Mouse (Mus musculus): Measurements from ENCODE around the gene Cnot6l. TPM values are rescaled to one million over a fixed set of nuclear protein-coding genes. Genes with fewer than 3 reads are reported as not detected.

The Cnot6l gene
- polyA plus RNA-seq, 1 experiment = 11.6 TPM

DNA sequence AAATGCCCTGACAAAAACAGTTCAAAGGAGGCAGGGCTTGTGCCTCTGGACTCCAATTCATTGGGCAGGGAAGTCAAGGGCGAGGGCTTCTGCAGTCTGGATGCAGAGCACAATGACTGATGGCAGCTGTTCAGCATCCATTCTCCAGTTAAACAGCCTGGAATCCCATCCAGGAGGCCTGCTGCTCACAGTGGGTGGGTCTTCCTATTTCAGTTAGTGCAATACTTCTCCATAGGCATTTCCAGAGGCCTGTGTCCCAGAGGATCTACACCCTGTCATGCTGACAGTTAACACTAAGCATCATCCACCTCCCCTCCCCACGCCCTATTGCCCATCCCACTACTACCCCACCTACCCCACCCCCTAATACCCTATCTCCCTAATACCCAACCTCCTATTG lies 19.2 kb upstream of the Cnot6l start:
- H3K4me3 ChIP-seq (ENCODE audit: extremely low read depth, insufficient read depth, insufficient read length) = no peak overlapping the region
- no peak for TF ChIP-seq POLR2A (IDR thresholded peaks at IDR 0.05; ENCODE audit: low read depth, low read length)
- no peak for TF ChIP-seq CTCF (IDR thresholded peaks at IDR 0.05; ENCODE audit: extremely low read depth, insufficient read depth, insufficient read length, insufficient replicate concordance)
- 87% methylated on average over 2 of the region's 2 CpGs for WGBS
- H3K36me3 ChIP-seq (ENCODE audit: control insufficient read depth, insufficient read depth, low read length) = no peaks in the 10 kb centered on the region
- no peak for DNase-seq (ENCODE audit: low read depth in 1 of 2, low spot score in 2 of 2)
- H3K27ac ChIP-seq (ENCODE audit: insufficient read depth, low read length) = no peak overlapping the region
- no peaks in the 10 kb centered on the region for H3K4me1 ChIP-seq (ENCODE audit: control insufficient read depth, insufficient read depth, insufficient read length)
- no peaks in the 10 kb centered on the region for H3K27me3 ChIP-seq (ENCODE audit: control insufficient read depth, insufficient read depth, low read length)

DNA sequence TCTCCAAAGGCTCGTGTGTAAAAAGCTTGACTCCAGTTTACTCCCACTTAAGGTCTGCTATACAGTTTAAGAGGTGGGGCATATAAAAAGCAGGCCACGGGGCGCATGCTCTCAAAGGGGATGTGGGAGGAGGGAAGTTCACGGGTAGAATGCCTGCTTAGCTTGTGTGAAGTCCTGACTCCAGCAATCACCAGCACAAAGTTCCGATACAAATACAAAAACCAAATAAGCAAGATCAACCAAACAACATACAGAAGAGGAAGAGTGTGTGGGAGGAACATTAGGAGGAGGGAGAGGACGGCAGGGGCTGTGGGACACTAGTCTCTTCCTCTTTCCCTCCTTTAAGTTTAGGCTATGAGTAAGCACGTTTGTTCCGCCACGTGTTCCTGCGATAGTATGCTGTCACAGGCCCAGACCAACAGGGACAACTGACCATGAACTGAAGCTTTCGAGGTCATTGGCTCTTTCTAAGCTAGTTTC lies 12.9 kb upstream of the Cnot6l start:
- H3K27me3 ChIP-seq (ENCODE audit: control insufficient read depth, insufficient read depth, low read length) = no peaks in the 10 kb centered on the region
- WGBS = 20% methylated on average over 11 of the region's 11 CpGs
- peaks cover 4% of the 10 kb centered on the region; the same call in 1 of the 2 replicates for H3K4me1 ChIP-seq (ENCODE audit: control insufficient read depth, insufficient read depth, insufficient read length)
- 0 out of 2 replicates have a peak overlapping the region, but pooled peaks have one; percentile 22 for H3K27ac ChIP-seq (ENCODE audit: insufficient read depth, low read length)
- H3K36me3 ChIP-seq (ENCODE audit: control insufficient read depth, insufficient read depth, low read length) = no peaks in the 10 kb centered on the region
- H3K4me3 ChIP-seq (ENCODE audit: extremely low read depth, insufficient read depth, insufficient read length) = peak overlapping the region; percentile 15; the same call in 1 of the 2 replicates
- no peak for DNase-seq (ENCODE audit: low read depth in 1 of 2, low spot score in 2 of 2)
- TF ChIP-seq CTCF (IDR thresholded peaks at IDR 0.05; ENCODE audit: extremely low read depth, insufficient read depth, insufficient read length, insufficient replicate concordance) (no peak), POLR2A (IDR thresholded peaks at IDR 0.05; ENCODE audit: low read depth, low read length) (no peak)

DNA sequence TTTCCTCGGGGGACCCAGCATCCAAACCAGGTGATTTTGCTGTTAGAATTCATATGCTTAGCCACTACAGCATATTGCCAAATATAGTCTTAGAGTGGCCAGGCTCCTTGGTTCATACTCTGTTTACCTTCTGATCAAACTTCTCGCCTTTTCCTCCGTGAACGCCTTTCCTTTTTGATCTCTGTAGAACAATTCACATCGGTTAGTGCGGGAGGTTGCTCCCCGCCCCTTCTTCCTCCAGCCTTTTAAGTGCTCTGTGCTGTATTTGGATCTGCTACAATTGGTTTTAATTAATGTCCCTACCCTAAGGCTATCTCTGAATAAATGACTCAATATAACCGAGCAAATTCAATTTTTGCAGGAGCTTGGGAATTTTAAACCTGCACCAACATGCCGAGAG lies 12.2 kb upstream of the Cnot6l start:
- TF ChIP-seq CTCF (IDR thresholded peaks at IDR 0.05; ENCODE audit: extremely low read depth, insufficient read depth, insufficient read length, insufficient replicate concordance) (no peak), POLR2A (IDR thresholded peaks at IDR 0.05; ENCODE audit: low read depth, low read length) (no peak)
- DNase-seq (ENCODE audit: low read depth in 1 of 2, low spot score in 2 of 2) = no peak
- H3K4me1 ChIP-seq (ENCODE audit: control insufficient read depth, insufficient read depth, insufficient read length) = peaks cover 4% of the 10 kb centered on the region
- H3K27me3 ChIP-seq (ENCODE audit: control insufficient read depth, insufficient read depth, low read length) = no peaks in the 10 kb centered on the region
- H3K36me3 ChIP-seq (ENCODE audit: control insufficient read depth, insufficient read depth, low read length) = no peaks in the 10 kb centered on the region
- H3K4me3 ChIP-seq (ENCODE audit: extremely low read depth, insufficient read depth, insufficient read length) = no peak overlapping the region
- 72% methylated on average over 9 of the region's 9 CpGs for WGBS
- peak overlapping the region; percentile 29; the same call in 1 of the 2 replicates for H3K27ac ChIP-seq (ENCODE audit: insufficient read depth, low read length)

DNA sequence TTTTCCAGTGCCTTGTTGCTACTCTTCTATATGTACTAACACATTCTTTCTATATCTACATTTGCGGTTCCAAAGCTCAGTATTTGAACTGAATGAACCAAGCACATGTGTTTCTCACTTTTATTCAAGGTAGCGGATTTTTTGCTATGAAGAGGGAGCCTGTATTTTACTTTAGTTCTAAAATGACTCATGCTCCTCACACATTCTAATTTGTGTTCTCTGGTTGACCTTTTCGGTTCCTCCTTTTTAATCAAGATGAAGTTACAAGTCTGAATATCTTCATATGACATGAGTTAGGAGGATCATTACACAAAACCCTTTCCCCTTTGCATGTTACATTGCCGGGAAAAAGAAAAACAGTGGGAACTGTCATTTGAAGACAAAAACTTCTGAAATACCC lies 7.8 kb upstream of the Cnot6l start:
- Histone ChIP-seq H3K36me3 (ENCODE audit: control insufficient read depth, insufficient read depth, low read length) (no peaks in the 10 kb centered on the region), H3K27ac (ENCODE audit: insufficient read depth, low read length) (no peak overlapping the region), H3K27me3 (ENCODE audit: control insufficient read depth, insufficient read depth, low read length) (no peaks in the 10 kb centered on the region), H3K4me3 (ENCODE audit: extremely low read depth, insufficient read depth, insufficient read length) (no peak overlapping the region), H3K4me1 (ENCODE audit: control insufficient read depth, insufficient read depth, insufficient read length) (no peaks in the 10 kb centered on the region; the same call in 1 of the 2 replicates)
- WGBS = 70% methylated on average over 4 of the region's 4 CpGs
- TF ChIP-seq POLR2A (IDR thresholded peaks at IDR 0.05; ENCODE audit: low read depth, low read length) (no peak), CTCF (IDR thresholded peaks at IDR 0.05; ENCODE audit: extremely low read depth, insufficient read depth, insufficient read length, insufficient replicate concordance) (no peak)
- no peak for DNase-seq (ENCODE audit: low read depth in 1 of 2, low spot score in 2 of 2)

DNA sequence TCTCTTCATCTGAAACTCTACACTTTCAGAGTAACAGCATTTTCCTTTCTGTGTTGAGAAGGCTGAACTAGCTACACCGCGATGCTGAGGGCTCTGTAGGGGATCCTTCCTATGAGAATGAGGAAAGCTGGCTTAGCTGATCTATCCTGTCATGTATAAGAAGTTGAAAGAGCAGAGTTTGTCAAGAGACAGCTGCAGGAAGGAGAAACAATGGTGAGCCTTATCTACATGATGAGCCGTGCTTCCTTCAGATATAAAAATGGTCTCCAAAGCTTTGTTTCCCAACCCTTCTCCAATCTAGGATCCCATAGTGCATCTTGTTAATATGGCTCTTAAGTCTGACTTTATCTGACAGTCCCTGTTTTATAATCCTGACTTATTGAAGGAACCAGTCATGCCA lies 6.5 kb upstream of the Cnot6l start:
- WGBS = 62% methylated on average over 3 of the region's 3 CpGs
- TF ChIP-seq CTCF (IDR thresholded peaks at IDR 0.05; ENCODE audit: extremely low read depth, insufficient read depth, insufficient read length, insufficient replicate concordance) (no peak), POLR2A (IDR thresholded peaks at IDR 0.05; ENCODE audit: low read depth, low read length) (no peak)

DNA sequence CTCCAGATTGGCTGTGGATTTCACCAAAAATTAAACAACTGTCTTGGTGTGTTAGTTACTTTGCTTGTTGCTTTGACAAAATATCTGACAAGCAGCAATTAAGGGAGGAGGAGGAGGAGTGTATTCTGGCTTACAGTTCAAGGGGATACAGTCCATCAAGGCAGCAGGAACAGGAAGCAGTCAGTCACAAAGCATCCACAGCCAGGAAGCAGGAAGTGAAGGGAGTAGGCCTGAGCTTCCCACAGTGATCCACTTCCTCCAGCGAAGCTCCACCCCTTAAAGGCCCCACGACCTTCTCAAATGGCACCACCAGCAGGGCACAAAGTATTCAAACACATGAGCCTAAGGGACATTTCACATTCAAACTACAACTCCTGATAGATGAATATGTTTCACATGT lies 2.8 kb upstream of the Cnot6l start:
- no peaks in the 10 kb centered on the region for H3K27me3 ChIP-seq (ENCODE audit: control insufficient read depth, insufficient read depth, low read length)
- H3K4me3 ChIP-seq (ENCODE audit: extremely low read depth, insufficient read depth, insufficient read length) = no peak overlapping the region
- H3K27ac ChIP-seq (ENCODE audit: insufficient read depth, low read length) = no peak overlapping the region
- WGBS = 83% methylated on average over 2 of the region's 2 CpGs
- no peak for DNase-seq (ENCODE audit: low read depth in 1 of 2, low spot score in 2 of 2)
- H3K4me1 ChIP-seq (ENCODE audit: control insufficient read depth, insufficient read depth, insufficient read length) = no peaks in the 10 kb centered on the region; the same call in 1 of the 2 replicates
- TF ChIP-seq POLR2A (IDR thresholded peaks at IDR 0.05; ENCODE audit: low read depth, low read length) = no peak
- H3K36me3 ChIP-seq (ENCODE audit: control insufficient read depth, insufficient read depth, low read length) = no peaks in the 10 kb centered on the region

More for the DNA sequence above, 6.5 kb upstream of the Cnot6l start:
- Histone ChIP-seq H3K4me3 (ENCODE audit: extremely low read depth, insufficient read depth, insufficient read length) (no peak overlapping the region), H3K36me3 (ENCODE audit: control insufficient read depth, insufficient read depth, low read length) (no peaks in the 10 kb centered on the region), H3K4me1 (ENCODE audit: control insufficient read depth, insufficient read depth, insufficient read length) (no peaks in the 10 kb centered on the region; the same call in 1 of the 2 replicates), H3K27me3 (ENCODE audit: control insufficient read depth, insufficient read depth, low read length) (no peaks in the 10 kb centered on the region), H3K27ac (ENCODE audit: insufficient read depth, low read length) (no peak overlapping the region)
- no peak for DNase-seq (ENCODE audit: low read depth in 1 of 2, low spot score in 2 of 2)

DNA sequence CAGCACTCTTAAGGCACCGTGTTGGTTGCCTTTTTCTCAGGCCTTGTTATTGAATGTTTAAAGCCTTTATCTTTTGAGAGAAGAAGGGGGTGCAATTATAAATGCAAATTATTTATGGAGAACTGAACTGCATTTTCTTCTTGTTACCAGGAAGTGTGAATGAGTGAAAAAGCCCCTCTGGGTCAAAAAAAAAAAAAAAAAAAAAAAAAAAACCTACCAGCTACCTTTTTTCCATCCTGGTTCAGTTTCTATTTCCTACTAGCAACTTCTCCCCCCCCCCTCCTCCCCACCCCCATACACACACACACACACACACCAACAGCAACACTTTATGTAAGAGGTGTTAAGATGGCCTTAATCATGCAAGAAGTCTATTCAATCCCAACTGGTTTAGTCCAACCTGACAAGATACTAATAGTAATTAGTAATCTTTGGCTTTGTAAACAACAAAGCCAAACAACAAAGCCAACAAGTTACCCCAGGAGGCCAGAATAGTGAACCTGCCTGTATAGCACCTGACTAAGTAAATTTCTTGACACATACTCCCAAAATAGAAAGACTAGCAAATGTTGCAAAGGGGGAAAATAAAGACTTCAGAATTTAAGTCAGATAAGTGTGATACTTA lies 463 bp downstream of the Cnot6l start:
- H3K4me1 ChIP-seq (ENCODE audit: control insufficient read depth, insufficient read depth, insufficient read length) = no peaks in the 10 kb centered on the region; the same call in 1 of the 2 replicates
- TF ChIP-seq POLR2A (IDR thresholded peaks at IDR 0.05; ENCODE audit: low read depth, low read length) (no peak), CTCF (IDR thresholded peaks at IDR 0.05; ENCODE audit: extremely low read depth, insufficient read depth, insufficient read length, insufficient replicate concordance) (no peak)
- 0% methylated on average over 1 of the region's 1 CpGs for WGBS

More for the DNA sequence above, 463 bp downstream of the Cnot6l start:
- H3K27me3 ChIP-seq (ENCODE audit: control insufficient read depth, insufficient read depth, low read length) = no peaks in the 10 kb centered on the region
- peak overlapping the region; percentile 98 for H3K27ac ChIP-seq (ENCODE audit: insufficient read depth, low read length)
- DNase-seq (ENCODE audit: low read depth in 1 of 2, low spot score in 2 of 2) = peak in 1 of 2 experiments; percentile 53
- H3K4me3 ChIP-seq (ENCODE audit: extremely low read depth, insufficient read depth, insufficient read length) = peak overlapping the region; percentile 77
- H3K36me3 ChIP-seq (ENCODE audit: control insufficient read depth, insufficient read depth, low read length) = no peaks in the 10 kb centered on the region

Data from spleen, adult 2 months (tissue).